Mouse (Mus musculus): Measurements from ENCODE around the gene Plp2. TPM values are rescaled to one million over a fixed set of nuclear protein-coding genes. Genes with fewer than 3 reads are reported as not detected.

Plp2 gene
- total RNA-seq, 2 experiments from 2014 or later = 6.5 to 8.8 TPM

DNA sequence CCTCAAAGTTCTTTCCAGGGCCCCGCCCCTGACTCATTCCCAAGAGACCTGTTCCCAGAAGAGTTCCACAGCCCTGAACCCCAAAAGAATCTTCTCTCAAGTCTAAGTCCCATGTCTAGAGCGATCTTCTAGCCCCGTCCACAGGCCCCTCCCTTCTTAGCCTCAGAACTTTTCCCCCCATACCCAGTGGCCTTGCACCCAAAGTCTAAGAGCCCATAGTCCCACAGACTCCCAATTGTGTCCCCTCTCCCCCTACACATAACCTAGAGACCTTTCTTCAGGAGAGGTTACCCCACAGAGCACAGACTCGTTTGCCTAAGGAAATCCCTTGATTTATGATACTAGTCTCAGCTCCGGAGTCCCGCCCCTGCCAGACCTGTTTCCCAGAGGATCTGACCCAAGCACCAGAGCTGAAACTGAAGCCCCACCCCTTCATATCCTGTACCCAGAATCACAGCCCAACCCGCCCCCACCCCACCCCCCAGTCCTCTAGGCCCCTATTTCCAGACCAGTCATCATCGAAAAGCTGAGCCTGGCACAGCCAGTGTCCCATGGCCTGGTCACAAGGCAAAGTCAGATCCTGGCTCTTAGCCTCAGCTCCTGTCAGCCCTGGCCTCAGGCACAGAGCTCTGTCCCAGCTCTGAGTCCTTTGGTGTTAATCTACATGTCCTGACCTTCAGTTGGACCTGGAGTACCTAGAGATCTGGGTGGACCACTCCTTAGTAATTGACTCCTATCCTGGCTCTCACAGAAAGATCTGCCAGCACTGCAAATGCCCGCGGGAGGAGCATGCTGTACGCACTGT lies 12.2 kb downstream of the Plp2 start:
- intact Hi-C loops (cut with DNase I) = no loop called here

DNA sequence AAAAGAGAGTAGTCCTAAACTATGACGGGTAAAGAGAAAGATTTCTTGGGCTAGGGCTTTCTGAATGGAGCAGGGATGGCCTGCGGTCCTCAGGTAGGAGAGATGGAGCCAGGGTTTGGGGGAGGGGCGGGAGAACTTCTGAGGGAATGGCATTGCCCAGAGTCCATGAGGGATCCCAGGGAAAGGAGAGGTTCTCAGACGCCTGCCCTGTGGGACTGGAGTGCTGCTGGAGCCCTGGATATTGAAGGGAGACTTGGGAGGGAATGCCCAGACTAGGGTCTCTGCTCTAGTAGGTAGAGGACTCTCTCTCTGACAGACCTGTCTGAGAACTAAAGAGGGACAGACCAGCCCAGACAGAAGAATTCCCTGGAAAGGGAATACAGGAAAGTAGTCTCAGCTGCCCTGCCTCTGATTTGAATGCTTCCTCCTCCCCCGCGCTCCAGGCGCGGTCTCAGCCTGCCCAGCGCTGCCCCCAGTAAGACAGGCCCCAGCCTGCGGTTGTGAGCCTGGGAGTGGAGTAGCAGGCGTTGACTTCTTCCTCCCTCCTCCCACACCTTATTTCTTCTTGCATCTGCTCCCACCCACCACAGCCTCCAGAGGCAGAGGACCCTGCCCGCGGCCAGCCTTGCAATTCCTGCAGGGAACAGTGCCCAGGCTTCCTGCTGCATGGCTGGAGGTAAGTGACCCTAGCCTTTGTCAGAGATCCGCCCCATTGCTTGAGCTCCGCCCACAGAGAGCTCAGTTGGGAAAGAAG lies 13.0 kb downstream of the Plp2 start:
- DNase-seq (ENCODE audit: extremely low spot score in 1 of 2, low spot score in 2 of 2) = no peak
- no peak overlapping the region for H3K4me3 ChIP-seq
- TF ChIP-seq CTCF (IDR thresholded peaks at IDR 0.05) = no peak
- no peak overlapping the region for H3K27ac ChIP-seq
- intact Hi-C loops (cut with DNase I) = no loop called here

More for the DNA sequence above, 12.2 kb downstream of the Plp2 start:
- H3K27ac ChIP-seq = no peak overlapping the region
- no peak overlapping the region for H3K4me3 ChIP-seq
- no peak for DNase-seq (ENCODE audit: extremely low spot score in 1 of 2, low spot score in 2 of 2)
- no peak for TF ChIP-seq CTCF (IDR thresholded peaks at IDR 0.05)

DNA sequence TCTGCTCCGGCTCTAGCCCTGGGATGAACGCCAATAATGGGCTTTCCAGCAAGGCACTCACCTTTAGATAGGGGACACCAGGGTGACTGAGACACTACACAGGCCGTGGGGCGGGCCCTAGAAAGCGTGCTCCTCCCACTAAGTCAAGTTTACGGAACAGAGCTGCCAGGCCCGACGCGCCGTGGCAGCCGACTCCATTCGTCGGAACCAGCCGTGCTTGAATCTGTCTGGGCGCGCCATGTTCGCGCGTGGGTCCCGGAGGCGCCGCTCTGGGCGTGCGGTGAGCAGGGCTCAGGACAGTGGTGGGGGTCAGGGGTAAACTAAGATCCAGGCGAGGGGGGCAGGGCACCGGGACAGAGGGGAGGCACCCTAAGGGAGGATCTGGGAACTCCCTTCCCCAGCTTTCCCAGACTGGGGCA lies 14.0 kb downstream of the Plp2 start, which contains the start of gene Prickle3:
Gene Prickle3, plus strand, starts transcription at position 40 of the 419 bp plus-strand sequence.
- no peak for TF ChIP-seq CTCF (IDR thresholded peaks at IDR 0.05)
- intact Hi-C loops (cut with DNase I) = no loop called here
- Histone ChIP-seq H3K4me3 (peak within 1 kb of the TSS; percentile 26), H3K27ac (peak within 1 kb of the TSS; percentile 19; the same call in 1 of the 2 replicates)
- no peak for DNase-seq (ENCODE audit: extremely low spot score in 1 of 2, low spot score in 2 of 2)

DNA sequence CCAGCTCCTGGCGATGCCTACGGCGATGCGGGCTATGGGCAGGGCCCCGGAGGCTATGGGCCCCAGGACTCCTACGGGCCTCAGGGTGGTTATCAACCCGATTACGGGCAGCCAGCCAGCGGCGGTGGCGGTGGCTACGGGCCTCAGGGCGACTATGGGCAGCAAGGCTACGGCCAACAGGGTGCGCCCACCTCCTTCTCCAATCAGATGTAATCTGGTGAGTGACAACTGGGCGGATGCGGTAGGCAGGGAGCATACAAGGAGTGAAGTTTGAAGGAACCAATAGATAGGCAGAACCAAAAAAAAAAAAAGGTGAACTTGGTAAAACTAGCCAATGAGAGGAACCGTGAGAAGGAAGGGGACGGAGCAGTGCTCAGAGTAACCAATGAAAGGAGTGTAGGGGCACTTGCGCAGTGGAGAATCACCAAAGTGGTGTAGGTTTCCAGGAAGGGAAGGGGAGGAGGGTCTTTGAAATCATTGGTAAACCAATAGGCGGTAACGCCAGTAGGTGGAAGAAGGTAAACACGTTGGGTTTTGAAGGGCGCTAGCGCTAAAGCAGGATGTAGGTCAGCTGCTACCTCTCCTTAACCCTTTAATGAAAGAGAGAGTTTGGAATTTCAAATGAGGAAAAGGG lies 22.4 kb downstream of the Plp2 start:
- peak; percentile 2; the same call in 1 of the 2 replicates for TF ChIP-seq CTCF (IDR thresholded peaks at IDR 0.05)
- H3K4me3 ChIP-seq = peak overlapping the region; percentile 41
- H3K27ac ChIP-seq = peak overlapping the region; percentile 77
- peak in 1 of 2 experiments; percentile 72 for DNase-seq (ENCODE audit: extremely low spot score in 1 of 2, low spot score in 2 of 2)
- intact Hi-C loops (cut with DNase I) = loop anchor here (5.0 kb wide), 1 partner anchor 226 kb away; no protein-coding TSS in a partner anchor

DNA sequence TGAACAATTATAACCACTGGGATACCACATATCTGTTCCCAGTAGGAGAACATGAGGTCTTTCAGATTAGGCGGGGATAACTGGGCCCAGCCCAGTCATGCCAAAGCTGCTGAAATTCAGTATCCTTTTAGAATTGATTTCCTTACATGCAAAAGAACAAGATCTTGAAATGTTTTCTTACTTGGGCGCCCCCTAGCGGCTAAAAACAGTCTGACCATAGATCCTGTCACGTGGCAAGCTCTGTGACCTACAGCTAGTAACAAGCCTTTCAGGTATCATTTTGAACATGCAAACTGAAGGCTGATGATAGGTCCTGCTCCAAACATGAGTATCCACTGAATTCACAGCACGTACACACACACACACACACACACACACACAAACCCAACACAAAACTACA lies 25.8 kb downstream of the Plp2 start:
- intact Hi-C loops (cut with DNase I) = loop anchor here (2.0 to 5.0 kb wide), 2 partner anchors 171 to 223 kb away; no protein-coding TSS in a partner anchor
- TF ChIP-seq CTCF (IDR thresholded peaks at IDR 0.05) = peak; percentile 72

DNA sequence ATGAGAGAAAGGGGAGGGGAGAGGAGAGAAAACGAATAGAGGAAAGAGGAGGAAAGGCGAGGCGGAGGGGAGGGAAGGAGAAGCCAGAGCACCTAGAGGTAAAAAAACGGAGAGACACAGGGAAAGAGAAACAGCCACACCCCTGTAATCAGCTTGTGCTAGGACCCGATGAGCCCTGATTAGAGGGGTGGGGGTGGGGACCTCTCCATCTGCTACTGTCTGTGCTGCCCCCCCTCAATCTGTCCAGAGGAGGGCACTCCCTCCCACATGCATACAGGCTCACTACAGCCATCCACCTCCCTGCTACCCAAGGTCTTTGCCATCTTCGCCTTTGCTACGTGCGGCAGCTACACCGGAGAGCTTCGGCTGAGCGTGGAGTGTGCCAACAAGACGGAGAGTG lies 30.4 kb downstream of the Plp2 start:
- H3K27ac ChIP-seq = no peak overlapping the region
- intact Hi-C loops (cut with DNase I) = loop anchor here (5.0 kb wide), 1 partner anchor 33 kb away; the partner anchor contains the start of genes Cacna1f and Ccdc22
- H3K4me3 ChIP-seq = peak overlapping the region; percentile 34
- DNase-seq (ENCODE audit: extremely low spot score in 1 of 2, low spot score in 2 of 2) = no peak
- TF ChIP-seq CTCF (IDR thresholded peaks at IDR 0.05) = no peak

More for the DNA sequence above, 25.8 kb downstream of the Plp2 start:
- H3K4me3 ChIP-seq = no peak overlapping the region
- no peak overlapping the region for H3K27ac ChIP-seq
- peak; percentile 70 to 78 for DNase-seq (ENCODE audit: extremely low spot score in 1 of 2, low spot score in 2 of 2)

DNA sequence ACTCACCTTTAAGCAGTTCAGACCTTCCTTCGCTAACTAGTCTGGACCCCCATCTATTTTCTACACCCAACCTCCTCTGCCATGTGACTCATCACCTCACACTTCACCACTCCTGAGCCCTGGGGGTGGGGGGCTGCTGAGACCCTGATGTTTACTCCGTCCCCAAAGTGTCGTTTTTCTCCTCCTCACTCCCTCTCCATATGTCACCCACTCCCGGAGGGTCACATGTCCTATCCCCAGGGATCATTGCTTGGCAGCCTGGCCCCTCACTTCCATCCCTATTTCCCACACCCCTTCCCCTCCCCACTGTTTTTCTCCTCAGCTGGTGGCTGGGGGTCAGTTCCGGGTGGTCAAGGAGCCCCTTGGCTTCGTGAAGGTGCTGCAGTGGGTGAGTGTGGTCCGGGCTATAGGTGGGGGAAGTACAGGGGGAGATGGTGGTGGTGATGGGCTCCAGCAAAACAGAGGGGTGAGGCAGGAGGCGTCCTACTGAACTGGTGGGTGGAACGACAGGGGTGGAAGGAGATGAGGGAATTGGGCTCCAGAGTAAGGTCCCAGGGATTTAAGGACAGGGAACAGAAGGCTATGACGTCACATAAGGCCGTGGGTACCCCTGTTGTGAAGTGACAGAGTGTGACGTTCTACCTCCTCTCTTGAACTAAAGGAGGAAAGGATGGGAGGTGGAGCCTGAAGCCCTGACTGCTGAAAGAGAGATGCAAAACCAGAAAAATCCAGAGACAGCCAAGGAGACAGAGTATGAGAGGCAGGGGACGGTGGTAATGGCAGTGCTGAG lies 31.5 kb downstream of the Plp2 start:
- Histone ChIP-seq H3K4me3 (peak overlapping the region; percentile 51), H3K27ac (peak overlapping the region; percentile 89)
- TF ChIP-seq CTCF (IDR thresholded peaks at IDR 0.05) = no peak
- intact Hi-C loops (cut with DNase I) = loop anchor here (2.0 to 10.0 kb wide), 3 partner anchors 32 to 325 kb away; partner anchors contain the start of genes Cacna1f, Ccdc22, Clcn5 and Ppp1r3f
- no peak for DNase-seq (ENCODE audit: extremely low spot score in 1 of 2, low spot score in 2 of 2)

DNA sequence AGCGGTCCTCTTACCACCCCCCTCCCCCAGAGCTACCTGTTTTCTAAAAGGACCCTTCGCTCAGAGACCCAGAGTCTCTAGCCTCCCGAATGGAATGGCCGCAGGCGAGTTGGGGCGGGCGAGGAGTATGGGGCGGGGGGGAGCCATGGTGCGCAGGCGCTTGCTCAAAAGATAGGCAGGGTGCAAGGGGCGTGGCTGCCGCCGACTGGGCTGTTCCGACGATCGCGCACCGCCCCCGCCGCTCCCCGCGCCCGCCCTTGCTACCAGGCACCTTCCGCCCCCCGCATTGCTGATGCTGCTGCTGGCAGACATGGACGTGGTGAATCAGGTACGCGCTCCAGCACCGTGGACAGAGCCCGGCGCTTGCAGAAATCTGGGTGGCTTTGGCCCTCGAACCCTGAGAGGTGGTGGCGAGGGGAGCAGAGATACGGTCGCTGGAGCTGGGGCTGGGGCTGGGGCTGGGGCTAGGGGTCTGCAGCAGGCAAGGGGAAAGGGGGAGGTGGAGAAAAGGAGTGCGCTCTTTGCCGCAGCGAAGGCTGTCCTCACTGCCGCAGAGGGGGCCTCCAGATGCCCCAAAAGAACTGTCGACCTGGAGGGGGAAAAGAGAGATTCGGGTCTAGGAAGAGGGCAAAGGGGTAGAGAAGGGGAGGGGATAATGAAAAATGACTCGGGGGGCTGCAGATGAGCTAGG lies 32.6 kb downstream of the Plp2 start, which contains the start of gene Syp:
Gene Syp, plus strand, starts transcription at position 71 of the 691 bp plus-strand sequence.
- no peak for TF ChIP-seq CTCF (IDR thresholded peaks at IDR 0.05)
- H3K27ac ChIP-seq = peak within 1 kb of the TSS; percentile 89
- H3K4me3 ChIP-seq = peak within 1 kb of the TSS; percentile 51
- intact Hi-C loops (cut with DNase I) = loop anchor here (2.0 to 10.0 kb wide), 2 partner anchors 64 to 324 kb away; partner anchors contain the start of genes Clcn5 and Ppp1r3f
- peak; percentile 87 to 89 for DNase-seq (ENCODE audit: extremely low spot score in 1 of 2, low spot score in 2 of 2)

DNA sequence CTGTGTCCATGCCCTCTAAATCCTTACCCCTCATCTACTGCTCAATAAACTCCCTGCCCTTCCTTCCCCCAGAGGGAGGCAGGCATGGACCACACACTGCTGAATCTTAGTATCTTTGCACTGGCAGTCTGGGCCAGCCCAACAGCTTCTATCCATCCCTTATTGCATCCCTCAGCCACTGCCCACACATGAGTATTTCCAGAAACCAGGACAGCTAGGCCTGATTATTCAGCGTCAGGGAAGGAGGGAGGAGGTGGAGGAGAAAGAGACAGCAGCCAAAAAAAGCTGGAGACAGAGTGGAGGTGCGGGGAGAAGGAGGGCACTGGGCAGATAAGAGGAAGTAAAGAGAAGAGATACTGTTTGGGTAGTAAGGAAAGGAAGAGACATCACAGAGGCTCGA lies 36.1 kb downstream of the Plp2 start:
- peak in 1 of 2 experiments; percentile 52 for DNase-seq (ENCODE audit: extremely low spot score in 1 of 2, low spot score in 2 of 2)
- intact Hi-C loops (cut with DNase I) = loop anchor here (10.0 kb wide), 1 partner anchor 320 kb away; the partner anchor contains the start of gene Clcn5
- TF ChIP-seq CTCF (IDR thresholded peaks at IDR 0.05) = no peak; the same call in none of the 2 replicates
- Histone ChIP-seq H3K4me3 (no peak overlapping the region), H3K27ac (peak overlapping the region; percentile 76)

DNA sequence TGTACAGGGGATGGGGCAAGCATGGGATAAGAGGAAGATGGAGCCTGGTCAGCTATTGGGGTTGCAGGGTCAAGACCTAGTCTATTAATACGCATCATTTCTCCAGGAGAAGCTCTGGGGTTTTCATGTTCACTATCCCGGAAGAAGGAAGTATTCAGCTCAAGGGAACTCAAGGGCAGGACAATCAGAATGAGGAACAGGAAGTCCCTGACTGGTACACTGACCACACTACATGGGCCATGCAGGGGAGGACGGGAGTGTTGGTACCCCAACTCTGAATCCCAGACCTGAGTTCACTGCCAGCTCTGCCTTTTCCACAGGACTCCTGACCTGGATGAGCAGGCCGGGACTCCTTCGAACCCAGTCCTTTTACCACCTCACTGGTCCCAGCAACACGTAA lies 38.6 kb downstream of the Plp2 start:
- H3K4me3 ChIP-seq = no peak overlapping the region
- no peak for TF ChIP-seq CTCF (IDR thresholded peaks at IDR 0.05)
- intact Hi-C loops (cut with DNase I) = loop anchor here (10.0 kb wide), 1 partner anchor 318 kb away; the partner anchor contains the start of gene Clcn5
- H3K27ac ChIP-seq = no peak overlapping the region
- no peak for DNase-seq (ENCODE audit: extremely low spot score in 1 of 2, low spot score in 2 of 2)

Other genes starting within 250 kb of the Plp2 start
- gene Foxp3, start 97.7 kb downstream of the Plp2 start, total RNA-seq (2021) = not detected
- gene Ppp1r3f, start 97.1 kb downstream of the Plp2 start, total RNA-seq (2021) = 10 to 100 TPM; 21.9 to 26.8 TPM
- 10 to 100 TPM; 30.1 to 31.5 TPM for gene Ccdc22, start 65.9 kb downstream of the Plp2 start, total RNA-seq (2021)
- gene Cacna1f, start 64.3 kb downstream of the Plp2 start, total RNA-seq (2021) = under 1 TPM; 0.19 to 0.27 TPM
- gene Syp, start 32.9 kb downstream of the Plp2 start, total RNA-seq (2021) = 1,000 to 10,000 TPM; 1,746 to 1,868 TPM
- 1 to 10 TPM; 1.1 to 2.4 TPM for gene Prickle3, start 14.1 kb downstream of the Plp2 start, total RNA-seq (2021)
- gene Magix, start 9.9 kb upstream of the Plp2 start, total RNA-seq (2021) = under 1 TPM; 0.16 to 0.43 TPM
- 10 to 100 TPM; 32.9 to 34.5 TPM for gene Gpkow, start 25.7 kb upstream of the Plp2 start, total RNA-seq (2021)
- gene Wdr45, start 42.9 kb upstream of the Plp2 start, total RNA-seq (2021) = 10 to 100 TPM; 61.0 to 68.9 TPM
- gene Gm45208, start 50.9 kb upstream of the Plp2 start, total RNA-seq (2021) = not detected
- gene Praf2, start 57.0 kb upstream of the Plp2 start, total RNA-seq (2021) = 10 to 100 TPM; 88.9 to 92.7 TPM
- 10 to 100 TPM; 26.3 TPM for gene Ccdc120, start 79.5 kb upstream of the Plp2 start, total RNA-seq (2021)
- gene Tfe3, start 91.2 kb upstream of the Plp2 start, total RNA-seq (2021) = 10 to 100 TPM; 30.9 to 35.1 TPM
- 100 to 1,000 TPM; 109 to 113 TPM for gene Gripap1, start 118.4 kb upstream of the Plp2 start, total RNA-seq (2021)
- gene Kcnd1, start 150.9 kb upstream of the Plp2 start, total RNA-seq (2021) = 1 to 10 TPM; 7.7 to 9.3 TPM
- 10 to 100 TPM; 76.4 to 84.1 TPM for gene Otud5, start 170.0 kb upstream of the Plp2 start, total RNA-seq (2021)
- gene Pim2, start 206.9 kb upstream of the Plp2 start, total RNA-seq (2021) = 10 to 100 TPM; 53.6 to 56.3 TPM
- 10 to 100 TPM; 31.9 to 39.6 TPM for gene Slc35a2, start 212.6 kb upstream of the Plp2 start, total RNA-seq (2021)
- 10 to 100 TPM; 80.5 to 83.6 TPM for gene Pqbp1, start 227.9 kb upstream of the Plp2 start, total RNA-seq (2021)
- gene Timm17b, start 228.0 kb upstream of the Plp2 start, total RNA-seq (2021) = 10 to 100 TPM; 19.3 to 27.4 TPM
- not detected for gene Gm10491, start 236.4 kb upstream of the Plp2 start, total RNA-seq (2021)
- not detected for gene Gm10490, start 238.2 kb upstream of the Plp2 start, total RNA-seq (2021)
- 100 to 1,000 TPM; 463 to 503 TPM for gene Pcsk1n, start 248.4 kb upstream of the Plp2 start, total RNA-seq (2021)